Mouse (Mus musculus) midbrain, embryonic 12.5 days (tissue): ENCODE measurements at regions not wholly inside any gene's neighbourhood (a gene's known extent, or its start where the extent isn't known, plus 50 kb on each side); places are given as distances from the start of the nearest gene placed in this dataset.

Source experiments
- ATAC-seq: fragments of 200-750 bp; cut with Nextera tagmentation; 2 replicates; pipeline ENCODE4 v1.8.0; 2017; ENCODE audit warnings: low read depth, moderate TSS enrichment, moderate library complexity; ENCODE audit not compliant: low FRiP score
- H3K27ac ChIP-seq: fragments of 300-500 bp; sonication (generic); replicated peaks from 2 replicates; pipeline ENCODE4 v1.5.1; 2016; ENCODE audit warnings: mild to moderate bottlenecking
- H3K27me3 ChIP-seq: fragments of 300-500 bp; sonication (generic); 2 replicates; pipeline ENCODE4 v1.6.1; 2016; ENCODE audit warnings: mild to moderate bottlenecking
- H3K36me3 ChIP-seq: fragments of 300-500 bp; sonication (generic); 2 replicates; pipeline ENCODE4 v1.6.1; 2016
- H3K4me1 ChIP-seq: fragments of 300-500 bp; sonication (generic); 2 replicates; pipeline ENCODE4 v1.6.1; 2016
- H3K4me2 ChIP-seq: fragments of 300-500 bp; sonication (generic); replicated peaks from 2 replicates; pipeline ENCODE4 v1.6.1; 2016; ENCODE audit warnings: mild to moderate bottlenecking, moderate library complexity
- H3K4me3 ChIP-seq: fragments of 300-500 bp; sonication (generic); 2 replicates; pipeline ENCODE4 v1.5.1; 2016; ENCODE audit warnings: mild to moderate bottlenecking
- H3K9ac ChIP-seq: fragments of 300-500 bp; sonication (generic); replicated peaks from 2 replicates; pipeline ENCODE4 v1.6.1; 2016; ENCODE audit warnings: mild to moderate bottlenecking, moderate library complexity
- H3K9me3 ChIP-seq: fragments of 300-500 bp; sonication (generic); 2 replicates; pipeline ENCODE4 v1.6.1; 2016; ENCODE audit warnings: mild to moderate bottlenecking
- WGBS: fragments of 180-500 bp; shearing (Covaris S2); methylation state at CpG from one replicate; pipeline ENCODE4 v1.1.7; 2016; 5-methylcytosine and 5-hydroxymethylcytosine counted together

DNA sequence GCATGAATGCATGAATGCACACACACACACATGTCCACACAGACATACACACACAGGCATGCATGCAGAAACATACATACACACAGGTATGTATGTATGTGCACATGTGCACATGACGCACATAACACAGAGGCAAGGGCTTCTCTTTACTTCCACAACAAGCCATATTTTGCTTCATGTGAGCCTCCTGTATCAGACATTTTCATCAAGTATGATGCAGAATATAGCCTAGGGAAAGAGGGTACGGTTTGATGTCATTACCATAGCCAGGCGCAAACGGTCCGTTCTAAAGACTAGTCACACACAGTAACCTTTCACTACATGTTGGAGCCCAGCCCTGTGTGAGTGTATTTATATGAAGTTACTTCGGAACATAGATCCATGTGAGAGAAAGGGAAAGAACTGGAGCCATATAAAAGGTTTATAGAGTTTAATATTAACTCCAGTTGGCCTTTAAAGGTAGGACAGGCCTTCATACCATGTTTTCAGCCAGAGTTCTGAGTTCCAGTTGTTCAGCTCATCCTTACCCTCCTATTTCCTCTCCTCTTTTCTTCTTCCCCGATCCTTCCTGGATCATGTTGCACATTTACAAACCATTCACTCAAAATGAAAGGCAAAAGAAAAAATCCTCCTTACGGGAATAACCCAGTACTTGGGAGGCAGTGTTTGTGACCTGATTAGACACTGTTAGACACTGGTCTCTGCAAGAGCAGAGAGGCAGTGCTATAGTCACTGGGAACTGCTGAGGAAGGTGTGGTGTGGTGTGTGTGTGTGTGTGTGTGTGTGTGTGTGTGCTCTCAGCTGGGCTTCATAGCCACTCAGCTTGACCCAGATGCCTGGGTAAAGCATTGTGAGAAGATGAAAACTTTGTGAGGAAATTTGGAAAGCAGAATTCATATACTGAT lies 434.1 kb upstream of the Ccnh start:
- Histone ChIP-seq H3K9me3 (no peaks in the 10 kb centered on the region), H3K27ac (peak overlapping the region; percentile 35; the same call in 1 of the 2 replicates), H3K36me3 (no peaks in the 10 kb centered on the region), H3K4me3 (no peak overlapping the region), H3K9ac (no peak overlapping the region), H3K27me3 (peaks cover 3% of the 10 kb centered on the region; the same call in 1 of the 2 replicates), H3K4me1 (peaks cover 11% of the 10 kb centered on the region; the same call in 1 of the 2 replicates), H3K4me2 (no peak overlapping the region)
- 81% methylated on average over 8 of the region's 8 CpGs for WGBS
- no peak for ATAC-seq

DNA sequence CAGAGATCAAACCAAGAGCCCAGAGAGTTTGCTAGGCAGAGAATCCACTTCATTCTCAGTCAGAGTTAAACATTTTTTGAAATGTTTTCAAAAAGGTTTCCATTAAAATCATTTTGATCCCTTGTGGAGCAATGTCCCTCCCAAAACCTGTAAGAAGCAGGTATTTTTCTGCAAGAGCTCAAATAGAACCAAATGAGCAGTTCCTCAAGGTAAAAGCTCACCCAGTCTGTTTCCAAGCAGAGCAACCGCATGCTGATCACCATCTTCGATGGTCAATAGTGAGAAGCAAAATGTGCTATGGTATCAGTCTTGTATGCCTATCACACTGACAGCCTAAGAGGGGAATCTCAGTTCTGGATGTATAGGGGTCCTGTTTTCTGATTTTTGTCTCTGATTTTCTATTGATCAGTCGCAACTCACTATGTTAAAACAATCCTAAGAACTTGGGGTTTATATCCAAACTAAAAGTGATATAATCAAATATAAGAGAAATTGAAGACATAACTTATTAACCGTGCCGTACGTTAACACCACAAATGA lies 432.3 kb upstream of the Ccnh start:
- peaks cover 11% of the 10 kb centered on the region; the same call in 1 of the 2 replicates for H3K4me1 ChIP-seq
- peaks cover 3% of the 10 kb centered on the region; the same call in 1 of the 2 replicates for H3K27me3 ChIP-seq
- 83% methylated on average over 6 of the region's 6 CpGs for WGBS
- no peak overlapping the region for H3K9ac ChIP-seq
- H3K4me2 ChIP-seq = no peak overlapping the region
- H3K9me3 ChIP-seq = no peaks in the 10 kb centered on the region
- no peak for ATAC-seq
- H3K4me3 ChIP-seq = no peak overlapping the region
- H3K27ac ChIP-seq = no peak overlapping the region
- no peaks in the 10 kb centered on the region for H3K36me3 ChIP-seq

DNA sequence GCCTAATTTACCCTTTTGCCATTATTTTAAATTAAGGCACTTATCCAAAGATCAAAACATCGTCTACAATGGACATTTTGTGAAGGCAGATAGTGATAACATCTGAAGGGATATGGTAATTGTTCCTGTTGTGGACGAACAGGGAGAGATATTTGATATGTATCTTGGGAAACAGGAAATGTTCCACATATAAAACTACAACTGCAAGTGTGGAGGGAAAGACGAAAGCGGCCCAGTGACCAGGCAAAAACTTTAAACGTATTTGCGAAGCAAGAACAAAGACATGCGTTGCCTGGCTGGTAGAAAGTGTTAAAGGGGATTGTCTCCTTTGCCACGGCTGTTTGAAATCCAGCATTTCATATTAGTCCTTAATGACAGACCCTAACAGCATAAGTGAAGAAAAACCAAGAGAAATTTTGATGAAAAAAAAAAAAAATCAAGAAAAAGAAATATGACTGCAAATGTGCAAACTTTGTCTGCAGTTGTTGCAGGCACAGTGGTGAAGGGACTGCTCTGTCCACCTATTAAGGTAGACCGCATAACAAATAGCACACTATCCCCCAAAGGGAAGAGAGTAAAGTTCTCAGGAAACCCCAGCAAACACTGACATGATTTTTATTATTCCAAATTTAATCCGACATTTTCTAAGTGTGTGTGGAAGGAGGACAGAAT lies 431.2 kb upstream of the Ccnh start:
- ATAC-seq = peak; percentile 71
- Histone ChIP-seq H3K27me3 (peaks cover 3% of the 10 kb centered on the region; the same call in 1 of the 2 replicates), H3K4me3 (no peak overlapping the region), H3K36me3 (no peaks in the 10 kb centered on the region), H3K4me1 (peaks cover 9% of the 10 kb centered on the region; the same call in 1 of the 2 replicates), H3K27ac (peak overlapping the region; percentile 40), H3K9ac (no peak overlapping the region), H3K4me2 (peak overlapping the region; percentile 24), H3K9me3 (no peaks in the 10 kb centered on the region)
- 26% methylated on average over 10 of the region's 10 CpGs for WGBS

DNA sequence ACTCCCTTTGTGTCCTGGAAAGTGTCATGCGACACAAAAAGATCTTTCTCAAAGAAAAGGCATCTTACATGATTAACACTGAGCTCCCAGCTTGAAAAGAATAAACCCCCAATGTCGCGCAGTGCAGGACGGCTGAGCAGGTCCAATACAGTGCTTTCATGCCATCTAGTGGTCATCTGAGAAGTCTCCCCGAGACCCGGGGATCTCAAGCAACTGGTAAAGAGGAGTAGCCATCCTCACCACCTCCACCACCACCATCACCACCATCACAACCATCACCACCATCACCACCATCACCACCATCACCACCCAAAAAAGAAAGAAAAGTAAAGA lies 430.7 kb upstream of the Ccnh start:
- Histone ChIP-seq H3K4me3 (no peak overlapping the region), H3K27ac (peak overlapping the region; percentile 40; the same call in 1 of the 2 replicates), H3K4me2 (peak overlapping the region; percentile 24), H3K36me3 (no peaks in the 10 kb centered on the region), H3K9ac (no peak overlapping the region), H3K4me1 (peaks cover 9% of the 10 kb centered on the region; the same call in 1 of the 2 replicates), H3K9me3 (no peaks in the 10 kb centered on the region), H3K27me3 (peaks cover 3% of the 10 kb centered on the region; the same call in 1 of the 2 replicates)
- 0% methylated on average over 6 of the region's 6 CpGs for WGBS
- peak; percentile 97 for ATAC-seq

DNA sequence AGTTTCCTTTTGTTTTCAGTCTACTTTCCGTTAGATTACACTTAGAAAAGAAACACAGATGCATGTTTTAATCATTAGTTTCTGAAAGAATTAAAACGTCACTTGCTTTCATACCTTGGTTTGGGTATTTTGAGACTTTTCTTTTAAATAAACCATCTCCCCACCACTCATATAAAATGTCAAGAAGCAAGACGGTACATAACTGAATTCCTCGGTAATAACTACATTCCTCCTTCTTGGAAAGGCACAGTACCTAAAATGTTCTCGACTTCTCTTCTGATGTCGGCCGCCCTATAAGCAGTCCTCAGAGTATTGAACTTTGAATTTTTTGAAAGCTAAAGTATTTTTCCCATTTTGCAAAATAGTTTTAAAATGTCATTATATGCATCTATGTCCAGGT lies 430.1 kb upstream of the Ccnh start:
- Histone ChIP-seq H3K4me3 (no peak overlapping the region), H3K27ac (no peak overlapping the region), H3K4me2 (no peak overlapping the region), H3K36me3 (no peaks in the 10 kb centered on the region), H3K4me1 (peaks cover 9% of the 10 kb centered on the region; the same call in 1 of the 2 replicates), H3K9me3 (no peaks in the 10 kb centered on the region), H3K27me3 (peaks cover 3% of the 10 kb centered on the region; the same call in 1 of the 2 replicates), H3K9ac (no peak overlapping the region)
- no peak for ATAC-seq
- WGBS = 66% methylated on average over 7 of the region's 7 CpGs

DNA sequence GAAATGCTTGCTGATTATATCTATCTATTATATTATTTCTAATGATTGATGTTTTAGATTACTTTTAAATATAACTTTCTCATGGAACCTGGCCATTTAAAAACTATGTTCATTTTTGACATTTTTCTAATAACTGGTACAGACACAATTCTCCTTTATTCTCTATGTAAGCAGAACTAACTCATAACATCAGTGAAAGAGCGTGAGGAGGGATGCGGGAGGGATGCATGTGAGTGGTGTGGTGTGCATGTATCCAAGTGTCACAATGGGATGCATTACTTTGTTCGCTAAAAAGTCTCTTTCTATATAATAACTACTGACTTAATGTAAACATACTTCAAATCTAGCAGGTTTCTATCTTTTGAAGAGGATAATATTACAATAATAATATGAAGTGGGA lies 428.7 kb upstream of the Ccnh start:
- H3K27ac ChIP-seq = no peak overlapping the region
- H3K9me3 ChIP-seq = no peaks in the 10 kb centered on the region
- no peak for ATAC-seq
- H3K4me3 ChIP-seq = no peak overlapping the region
- no peaks in the 10 kb centered on the region; the same call in 1 of the 2 replicates for H3K27me3 ChIP-seq
- H3K36me3 ChIP-seq = no peaks in the 10 kb centered on the region
- H3K4me2 ChIP-seq = no peak overlapping the region
- 0 out of 2 replicates have a peak, but pooled peaks cover 5% of the 10 kb centered on the region for H3K4me1 ChIP-seq
- no peak overlapping the region for H3K9ac ChIP-seq
- WGBS = 60% methylated on average over 3 of the region's 3 CpGs

DNA sequence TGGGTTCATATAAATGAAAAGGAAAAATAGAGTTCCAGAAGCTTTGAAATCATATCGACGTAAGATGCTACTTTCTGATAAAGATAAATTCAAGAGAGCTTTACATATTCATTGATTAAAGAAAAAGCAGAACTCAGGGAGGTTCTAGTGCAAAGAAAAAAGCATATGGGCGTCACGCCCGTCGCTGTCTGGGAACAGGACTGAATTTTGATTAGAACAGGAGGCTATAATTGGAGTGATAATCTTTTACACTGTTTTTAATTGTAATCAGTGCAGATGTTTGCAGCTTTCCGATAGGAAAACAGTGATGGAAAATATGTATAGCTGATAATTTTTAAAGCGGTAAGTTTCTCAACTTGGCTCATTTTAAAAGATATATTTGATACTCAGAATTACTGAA lies 428.2 kb upstream of the Ccnh start:
- H3K27me3 ChIP-seq = no peaks in the 10 kb centered on the region; the same call in 1 of the 2 replicates
- H3K4me1 ChIP-seq = 0 out of 2 replicates have a peak, but pooled peaks cover 5% of the 10 kb centered on the region
- WGBS = 44% methylated on average over 8 of the region's 8 CpGs
- H3K4me2 ChIP-seq = no peak overlapping the region
- no peaks in the 10 kb centered on the region for H3K9me3 ChIP-seq
- H3K27ac ChIP-seq = no peak overlapping the region
- H3K36me3 ChIP-seq = no peaks in the 10 kb centered on the region
- H3K9ac ChIP-seq = no peak overlapping the region
- ATAC-seq = no peak
- no peak overlapping the region for H3K4me3 ChIP-seq

DNA sequence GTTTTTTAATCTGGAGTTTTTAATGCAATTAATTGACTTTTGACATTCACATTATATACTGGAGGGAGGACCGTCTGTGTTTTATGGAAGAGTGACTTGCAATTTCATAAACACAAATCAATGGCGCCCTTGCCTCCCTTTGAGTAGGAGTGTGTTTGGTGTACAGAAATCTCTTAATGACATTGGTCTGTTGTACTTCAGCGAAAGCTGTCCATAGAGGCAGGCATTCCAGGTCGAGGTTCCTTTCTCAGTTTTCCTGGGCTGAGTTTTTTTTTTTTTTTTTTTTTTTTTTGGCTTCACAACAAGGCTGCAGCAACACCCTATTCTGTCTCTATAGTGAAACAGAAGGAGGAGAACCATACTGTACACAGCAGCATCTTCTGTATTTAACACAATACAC lies 427.4 kb upstream of the Ccnh start:
- no peak overlapping the region for H3K27ac ChIP-seq
- H3K9ac ChIP-seq = no peak overlapping the region
- H3K9me3 ChIP-seq = no peaks in the 10 kb centered on the region
- 0 out of 2 replicates have a peak, but pooled peaks cover 1% of the 10 kb centered on the region for H3K4me1 ChIP-seq
- H3K4me3 ChIP-seq = no peak overlapping the region
- no peaks in the 10 kb centered on the region; the same call in 1 of the 2 replicates for H3K27me3 ChIP-seq
- no peak for ATAC-seq
- no peak overlapping the region for H3K4me2 ChIP-seq
- WGBS = 70% methylated on average over 4 of the region's 4 CpGs
- H3K36me3 ChIP-seq = no peaks in the 10 kb centered on the region

DNA sequence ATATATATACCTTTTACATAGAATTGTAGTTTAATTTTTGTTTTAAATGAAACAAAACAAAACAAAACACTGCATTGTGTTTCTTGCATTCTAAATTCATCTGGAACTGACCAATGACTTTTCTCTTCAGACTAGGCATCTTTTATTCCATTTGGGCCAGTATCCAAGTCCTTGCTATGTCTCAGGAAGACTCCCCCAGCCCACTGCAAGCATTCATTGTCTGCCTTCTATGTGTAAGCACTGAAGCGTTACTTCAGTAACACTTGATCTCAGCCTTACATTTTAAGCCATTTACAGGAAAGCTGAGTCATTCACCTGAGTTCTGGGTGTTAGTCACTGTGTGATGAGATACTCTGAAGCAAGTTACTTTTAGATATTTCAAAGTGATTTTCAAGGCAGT lies 425.3 kb upstream of the Ccnh start:
- Histone ChIP-seq H3K27me3 (no peaks in the 10 kb centered on the region), H3K4me3 (no peak overlapping the region), H3K4me1 (no peaks in the 10 kb centered on the region), H3K4me2 (no peak overlapping the region), H3K27ac (no peak overlapping the region), H3K9me3 (no peaks in the 10 kb centered on the region), H3K36me3 (no peaks in the 10 kb centered on the region), H3K9ac (no peak overlapping the region)
- 70% methylated on average over 1 of the region's 1 CpGs for WGBS
- ATAC-seq = peak; percentile 39; the same call in 1 of the 2 replicates

DNA sequence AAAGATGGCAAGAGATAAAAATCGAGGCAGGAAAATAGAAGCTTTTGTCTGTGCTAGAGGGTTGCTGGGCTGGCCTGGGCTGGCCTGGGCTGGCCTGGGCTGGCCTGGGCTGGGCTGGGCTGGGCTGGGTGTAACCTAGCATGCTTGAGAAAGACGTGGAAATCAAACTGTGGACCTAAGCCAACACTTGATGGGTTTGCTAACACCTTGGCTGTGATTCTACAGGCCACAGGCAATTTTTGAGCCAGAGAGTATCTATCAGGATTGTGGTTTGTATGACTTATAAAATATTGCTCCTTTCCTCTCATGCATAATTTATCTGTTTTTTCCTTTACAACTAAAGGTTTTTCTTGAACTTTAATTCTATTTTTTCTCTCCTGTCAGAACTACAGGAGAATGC lies 417.3 kb upstream of the Ccnh start:
- H3K36me3 ChIP-seq = no peaks in the 10 kb centered on the region
- no peak overlapping the region for H3K27ac ChIP-seq
- H3K4me1 ChIP-seq = no peaks in the 10 kb centered on the region
- no peaks in the 10 kb centered on the region for H3K27me3 ChIP-seq
- no peak overlapping the region for H3K4me2 ChIP-seq
- no peaks in the 10 kb centered on the region for H3K9me3 ChIP-seq
- no peak overlapping the region for H3K4me3 ChIP-seq
- 69% methylated on average over 2 of the region's 2 CpGs for WGBS
- no peak for ATAC-seq
- H3K9ac ChIP-seq = no peak overlapping the region

DNA sequence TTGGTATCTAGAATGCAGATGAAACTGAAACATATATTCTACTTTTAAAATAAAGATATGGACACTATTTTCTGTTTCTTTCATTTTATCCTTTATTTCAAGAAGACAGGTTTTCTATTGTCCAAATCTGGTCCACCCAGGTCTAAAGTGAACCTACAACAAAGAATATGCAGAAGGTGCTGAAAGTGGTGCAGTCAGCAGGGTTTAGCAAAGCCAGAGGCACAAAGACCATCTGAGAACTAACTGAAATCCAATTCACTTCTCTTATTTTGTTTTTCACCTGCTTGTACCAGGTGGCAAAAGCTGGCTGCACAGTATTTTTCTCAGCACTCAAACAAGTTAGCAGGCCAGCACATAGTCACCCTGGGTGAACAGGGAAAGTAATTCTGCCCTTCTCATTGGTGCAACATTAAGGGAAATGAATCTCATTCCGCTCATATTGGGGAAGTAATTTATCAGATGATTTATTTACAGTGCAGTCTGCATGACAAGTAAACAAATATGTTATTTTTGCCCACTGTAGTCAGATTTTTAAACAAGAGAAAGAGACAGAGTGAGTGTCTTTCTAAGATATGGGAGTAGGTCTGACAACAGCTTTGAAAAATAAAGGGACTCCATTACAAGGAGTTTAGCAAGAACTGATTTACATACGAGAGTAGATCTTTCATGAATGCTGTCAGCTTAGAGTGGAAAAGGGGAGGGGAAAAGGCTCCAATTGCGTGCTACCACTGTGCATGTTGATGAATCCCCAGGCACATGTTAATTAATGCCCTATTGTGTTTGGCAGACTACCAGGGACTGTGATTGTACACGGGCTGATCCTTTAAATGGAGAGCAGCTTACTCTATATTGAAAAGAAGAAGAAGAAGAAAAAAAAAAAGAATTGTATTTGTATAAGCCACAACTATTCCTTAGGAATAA lies 405.9 kb upstream of the Ccnh start:
- Histone ChIP-seq H3K4me1 (peaks cover 25% of the 10 kb centered on the region), H3K27me3 (no peaks in the 10 kb centered on the region), H3K36me3 (no peaks in the 10 kb centered on the region), H3K9ac (no peak overlapping the region), H3K4me2 (no peak overlapping the region), H3K4me3 (no peak overlapping the region), H3K9me3 (no peaks in the 10 kb centered on the region), H3K27ac (peak overlapping the region; percentile 72)
- ATAC-seq = peak; percentile 98
- 14% methylated on average over 4 of the region's 4 CpGs for WGBS
